Mouse (Mus musculus): ENCODE data around the gene Cep164.

GRCm38 (mm10) chr9:45843780-45844179, 15.3 kb upstream of the Cep164 start:
- TF ChIP-seq POLR2A (IDR thresholded peaks at IDR 0.05; ENCODE audit: control insufficient read depth in 1 of 2, insufficient read depth in 1 of 2, low read depth in 1 of 2, low read length in 2 of 2, poor library complexity in 1 of 2) (no peak), ETS1 (IDR thresholded peaks at IDR 0.05; ENCODE audit: low read depth, low read length) (no peak), BHLHE40 (IDR thresholded peaks at IDR 0.05; ENCODE audit: borderline replicate concordance, low read depth, low read length) (no peak), CTCF (IDR thresholded peaks at IDR 0.05 in 2 of 3, conservative IDR thresholded peaks at IDR 0.05 in 1 of 3; ENCODE audit: control insufficient read depth in 1 of 3, insufficient read depth in 1 of 3, low read depth in 2 of 3, low read length in 3 of 3, poor library complexity in 1 of 3, severe bottlenecking in 1 of 3) (no peak), ZKSCAN1 (IDR thresholded peaks at IDR 0.05; ENCODE audit: low read depth, low read length) (no peak), EP300 (IDR thresholded peaks at IDR 0.05; ENCODE audit: low read depth in 1 of 2, low read length in 2 of 2) (no peak), UBTF (IDR thresholded peaks at IDR 0.05; ENCODE audit: borderline replicate concordance, insufficient read depth, low read depth, low read length) (no peak), GABPA (IDR thresholded peaks at IDR 0.05; ENCODE audit: low read depth, low read length) (no peak)

All from MEL (cell line).